Mouse (Mus musculus): Measurements from ENCODE around the gene Atad5. TPM values are rescaled to one million over a fixed set of nuclear protein-coding genes. Genes with fewer than 3 reads are reported as not detected.

Atad5 gene
- polyA plus RNA-seq, 1 experiment from 2014 or later = 5.3 TPM

DNA sequence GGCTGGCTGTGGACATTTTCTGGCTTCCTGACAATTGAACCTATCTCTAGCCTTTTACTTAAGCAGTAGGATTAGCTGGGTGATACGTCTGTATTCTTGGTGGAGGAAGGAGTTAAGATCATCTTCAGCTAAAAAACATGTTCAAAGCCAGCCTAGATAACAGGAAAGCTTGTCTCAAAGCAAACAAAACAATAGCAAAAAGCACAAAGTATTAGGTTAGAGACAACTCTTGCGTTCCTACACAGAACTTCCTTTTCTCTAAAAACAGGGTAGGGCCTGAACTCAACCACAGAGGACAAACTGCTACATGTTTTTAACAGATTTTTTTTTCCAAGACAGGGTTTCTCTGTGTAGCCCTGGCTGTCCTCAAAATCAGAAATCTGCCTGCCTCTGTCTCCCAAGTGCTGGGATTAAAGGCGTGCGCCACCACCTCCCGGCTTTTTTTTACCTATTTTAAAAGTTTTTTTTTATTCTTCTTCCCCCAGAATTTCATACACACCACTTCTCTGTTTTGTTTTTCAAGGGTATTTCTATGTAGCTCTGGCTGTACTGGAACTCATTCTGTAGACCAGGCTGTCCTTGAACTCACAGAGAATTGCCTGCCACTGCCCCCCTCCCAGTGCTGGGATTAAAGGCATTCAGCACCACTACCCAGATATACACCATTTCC lies 13.5 kb upstream of the Atad5 start:
- Histone ChIP-seq H3K9ac (ENCODE audit: low read length) (no peak overlapping the region), H3K4me3 (ENCODE audit: control insufficient read depth in 1 of 2, insufficient read depth in 1 of 2, low read depth in 1 of 2, low read length in 2 of 2) (no peak overlapping the region), H3K9me3 (ENCODE audit: control insufficient read depth, low read length) (no peaks in the 10 kb centered on the region), H3K27me3 (ENCODE audit: control insufficient read depth, insufficient read depth, low read length) (no peaks in the 10 kb centered on the region), H3K4me1 (ENCODE audit: control insufficient read depth in 2 of 2, insufficient read depth in 2 of 2, low read length in 2 of 2) (peaks cover 0 to 6% of the 10 kb centered on the region in 2 experiments; a peak in 1 of 4 replicates), H3K36me3 (ENCODE audit: control insufficient read depth, insufficient read depth, low read length) (peaks cover 10% of the 10 kb centered on the region), H3K4me2 (ENCODE audit: low read length) (no peak overlapping the region), H3K27ac (replicated peaks in 1 of 2; ENCODE audit: control insufficient read depth in 1 of 2, insufficient read depth in 1 of 2, low read depth in 2 of 2, low read length in 2 of 2) (no peak overlapping the region)
- whole genome bisulfite sequencing = 88% methylated on average over 5 of the region's 5 CpGs
- no peak for ATAC-seq (ENCODE audit: insufficient number of reproducible peaks, insufficient read depth, low FRiP score, low read depth)

- no peak overlapping the region for H3K27ac ChIP-seq (replicated peaks in 1 of 2; ENCODE audit: control insufficient read depth in 1 of 2, insufficient read depth in 1 of 2, low read depth in 2 of 2, low read length in 2 of 2)
- H3K36me3 ChIP-seq (ENCODE audit: control insufficient read depth, insufficient read depth, low read length) = peaks cover 10% of the 10 kb centered on the region
- no peaks in the 10 kb centered on the region for H3K9me3 ChIP-seq (ENCODE audit: control insufficient read depth, low read length)
- H3K27me3 ChIP-seq (ENCODE audit: control insufficient read depth, insufficient read depth, low read length) = no peaks in the 10 kb centered on the region
- H3K9ac ChIP-seq (ENCODE audit: low read length) = no peak overlapping the region
- H3K4me1 ChIP-seq (ENCODE audit: control insufficient read depth in 2 of 2, insufficient read depth in 2 of 2, low read length in 2 of 2) = peaks cover 6 to 13% of the 10 kb centered on the region in 2 experiments
- WGBS = 65% methylated on average over 13 of the region's 14 CpGs
- no peak overlapping the region for H3K4me2 ChIP-seq (ENCODE audit: low read length)
- no peak overlapping the region for H3K4me3 ChIP-seq (ENCODE audit: control insufficient read depth in 1 of 2, insufficient read depth in 1 of 2, low read depth in 1 of 2, low read length in 2 of 2)
- no peak for ATAC-seq (ENCODE audit: insufficient number of reproducible peaks, insufficient read depth, low FRiP score, low read depth)
Measured at GRCm38 (mm10) chr11:80077784-80078545, 11.2 kb upstream of the Atad5 start.

DNA sequence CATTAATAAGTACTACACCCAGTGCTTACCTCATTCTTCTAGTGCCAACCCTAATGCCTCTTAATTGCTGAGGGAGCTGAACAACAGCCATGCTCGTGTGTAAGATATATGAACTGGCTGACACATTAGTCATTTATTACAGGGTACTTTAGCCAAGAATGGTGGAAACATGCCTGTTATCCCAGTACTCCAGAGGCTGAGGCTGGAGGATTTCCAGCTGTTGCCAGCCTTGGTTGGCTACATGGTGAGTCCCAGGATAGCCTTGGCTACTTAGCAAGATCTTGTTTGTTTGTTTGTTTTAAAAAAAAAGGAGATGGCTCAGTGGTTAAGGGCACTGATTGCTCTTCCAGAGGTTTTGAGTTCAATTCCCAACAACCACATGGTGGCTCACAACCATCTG lies 10.4 kb upstream of the Atad5 start:
- H3K4me2 ChIP-seq (ENCODE audit: low read length) = no peak overlapping the region
- ATAC-seq (ENCODE audit: insufficient number of reproducible peaks, insufficient read depth, low FRiP score, low read depth) = no peak
- H3K27me3 ChIP-seq (ENCODE audit: control insufficient read depth, insufficient read depth, low read length) = no peaks in the 10 kb centered on the region
- H3K4me3 ChIP-seq (ENCODE audit: control insufficient read depth in 1 of 2, insufficient read depth in 1 of 2, low read depth in 1 of 2, low read length in 2 of 2) = no peak overlapping the region
- no peak overlapping the region for H3K9ac ChIP-seq (ENCODE audit: low read length)
- 52% methylated on average over 1 of the region's 1 CpGs for WGBS
- H3K27ac ChIP-seq (replicated peaks in 1 of 2; ENCODE audit: control insufficient read depth in 1 of 2, insufficient read depth in 1 of 2, low read depth in 2 of 2, low read length in 2 of 2) = no peak overlapping the region
- H3K4me1 ChIP-seq (ENCODE audit: control insufficient read depth in 2 of 2, insufficient read depth in 2 of 2, low read length in 2 of 2) = peaks cover 6 to 13% of the 10 kb centered on the region in 2 experiments
- H3K36me3 ChIP-seq (ENCODE audit: control insufficient read depth, insufficient read depth, low read length) = peaks cover 10% of the 10 kb centered on the region
- H3K9me3 ChIP-seq (ENCODE audit: control insufficient read depth, low read length) = no peaks in the 10 kb centered on the region

DNA sequence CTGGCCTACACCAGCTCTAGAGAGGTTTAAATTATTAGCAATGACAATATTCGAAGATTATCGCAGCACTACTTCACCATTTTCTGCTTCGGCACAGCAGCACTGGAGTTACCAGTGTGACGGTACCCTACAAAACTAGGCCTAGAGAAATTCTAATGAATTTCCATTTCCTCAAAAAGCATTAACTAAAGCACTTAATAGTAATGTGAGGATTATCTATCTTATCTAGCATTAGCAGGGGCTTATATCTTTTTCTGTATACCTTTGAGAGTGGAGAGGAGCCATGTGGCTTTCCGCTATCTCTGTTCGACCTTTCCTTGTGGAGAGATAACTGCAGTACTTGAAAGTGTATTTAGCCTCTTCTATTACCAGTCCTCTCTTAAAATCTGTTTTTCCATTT lies 9.4 kb upstream of the Atad5 start:
- no peaks in the 10 kb centered on the region for H3K9me3 ChIP-seq (ENCODE audit: control insufficient read depth, low read length)
- peaks cover 10% of the 10 kb centered on the region for H3K36me3 ChIP-seq (ENCODE audit: control insufficient read depth, insufficient read depth, low read length)
- H3K27me3 ChIP-seq (ENCODE audit: control insufficient read depth, insufficient read depth, low read length) = no peaks in the 10 kb centered on the region
- peak overlapping the region in 1 of 2 experiments; percentile 97; a peak in 2 of 4 replicates for H3K27ac ChIP-seq (replicated peaks in 1 of 2; ENCODE audit: control insufficient read depth in 1 of 2, insufficient read depth in 1 of 2, low read depth in 2 of 2, low read length in 2 of 2)
- peak overlapping the region; percentile 87 for H3K4me2 ChIP-seq (ENCODE audit: low read length)
- peaks cover 6 to 13% of the 10 kb centered on the region in 2 experiments for H3K4me1 ChIP-seq (ENCODE audit: control insufficient read depth in 2 of 2, insufficient read depth in 2 of 2, low read length in 2 of 2)
- H3K4me3 ChIP-seq (ENCODE audit: control insufficient read depth in 1 of 2, insufficient read depth in 1 of 2, low read depth in 1 of 2, low read length in 2 of 2) = peak overlapping the region; percentile 78 to 88; a peak in 3 of 4 replicates
- H3K9ac ChIP-seq (ENCODE audit: low read length) = peak overlapping the region; percentile 95
- 33% methylated on average over 6 of the region's 6 CpGs for WGBS
- ATAC-seq (ENCODE audit: insufficient number of reproducible peaks, insufficient read depth, low FRiP score, low read depth) = no peak

- Histone ChIP-seq H3K9ac (ENCODE audit: low read length) (peak overlapping the region; percentile 95), H3K27me3 (ENCODE audit: control insufficient read depth, insufficient read depth, low read length) (no peaks in the 10 kb centered on the region), H3K27ac (replicated peaks in 1 of 2; ENCODE audit: control insufficient read depth in 1 of 2, insufficient read depth in 1 of 2, low read depth in 2 of 2, low read length in 2 of 2) (peak overlapping the region; percentile 97), H3K4me1 (ENCODE audit: control insufficient read depth in 2 of 2, insufficient read depth in 2 of 2, low read length in 2 of 2) (peaks cover 6 to 13% of the 10 kb centered on the region in 2 experiments), H3K36me3 (ENCODE audit: control insufficient read depth, insufficient read depth, low read length) (peaks cover 10% of the 10 kb centered on the region), H3K4me2 (ENCODE audit: low read length) (peak overlapping the region; percentile 87), H3K4me3 (ENCODE audit: control insufficient read depth in 1 of 2, insufficient read depth in 1 of 2, low read depth in 1 of 2, low read length in 2 of 2) (peak overlapping the region; percentile 78 to 88), H3K9me3 (ENCODE audit: control insufficient read depth, low read length) (no peaks in the 10 kb centered on the region)
- under 1% methylated on average over 30 of the region's 32 CpGs for WGBS
- ATAC-seq (ENCODE audit: insufficient number of reproducible peaks, insufficient read depth, low FRiP score, low read depth) = peak; percentile 44
Measured at GRCm38 (mm10) chr11:80080381-80080825, 8.8 kb upstream of the Atad5 start.

GRCm38 (mm10) chr11:80080826-80081728 lies 8.1 kb upstream of the Atad5 start, which contains the start of gene Crlf3:
Gene Crlf3, minus strand, starts transcription at chr11:80080991.
- H3K9me3 ChIP-seq (ENCODE audit: control insufficient read depth, low read length) = no peaks in the 10 kb centered on the region
- no peaks in the 10 kb centered on the region for H3K27me3 ChIP-seq (ENCODE audit: control insufficient read depth, insufficient read depth, low read length)
- H3K36me3 ChIP-seq (ENCODE audit: control insufficient read depth, insufficient read depth, low read length) = peaks cover 10% of the 10 kb centered on the region
- H3K27ac ChIP-seq (replicated peaks in 1 of 2; ENCODE audit: control insufficient read depth in 1 of 2, insufficient read depth in 1 of 2, low read depth in 2 of 2, low read length in 2 of 2) = peak within 1 kb of the TSS; percentile 97
- peak within 1 kb of the TSS; percentile 78 to 88 for H3K4me3 ChIP-seq (ENCODE audit: control insufficient read depth in 1 of 2, insufficient read depth in 1 of 2, low read depth in 1 of 2, low read length in 2 of 2)
- peak; percentile 92 for ATAC-seq (ENCODE audit: insufficient number of reproducible peaks, insufficient read depth, low FRiP score, low read depth)
- peaks cover 6 to 13% of the 10 kb centered on the region in 2 experiments for H3K4me1 ChIP-seq (ENCODE audit: control insufficient read depth in 2 of 2, insufficient read depth in 2 of 2, low read length in 2 of 2)
- 3% methylated on average over 55 of the region's 55 CpGs for WGBS
- peak within 1 kb of the TSS; percentile 95 for H3K9ac ChIP-seq (ENCODE audit: low read length)
- H3K4me2 ChIP-seq (ENCODE audit: low read length) = peak within 1 kb of the TSS; percentile 87

DNA sequence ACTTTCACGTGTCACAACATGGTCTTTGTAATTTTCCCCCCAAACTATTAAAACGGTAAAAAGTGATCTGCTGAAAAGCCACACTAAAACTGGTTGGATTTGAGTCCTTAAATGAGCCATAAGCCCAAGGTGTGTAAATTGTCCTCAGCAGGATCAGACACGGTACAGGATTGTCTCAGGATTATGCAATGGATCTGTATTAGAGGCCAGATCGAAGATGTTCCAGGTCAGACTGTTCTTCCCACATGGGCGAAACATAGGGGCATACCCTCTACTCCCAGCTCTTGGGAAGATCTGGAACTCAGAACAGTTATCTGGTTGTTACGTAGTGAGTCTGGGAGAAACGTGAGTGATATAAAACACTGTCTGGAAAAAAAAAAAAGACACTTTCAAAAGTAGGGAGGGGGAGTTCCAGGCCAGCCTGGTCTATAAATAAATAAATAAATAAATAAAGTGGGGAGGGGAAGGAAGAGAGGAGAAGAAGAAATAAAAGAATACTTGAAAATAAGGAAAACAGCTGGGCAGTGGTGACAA lies 7.3 kb upstream of the Atad5 start:
- WGBS = 62% methylated on average over 7 of the region's 7 CpGs
- H3K9me3 ChIP-seq (ENCODE audit: control insufficient read depth, low read length) = no peaks in the 10 kb centered on the region
- H3K27ac ChIP-seq (replicated peaks in 1 of 2; ENCODE audit: control insufficient read depth in 1 of 2, insufficient read depth in 1 of 2, low read depth in 2 of 2, low read length in 2 of 2) = peak overlapping the region; percentile 97
- ATAC-seq (ENCODE audit: insufficient number of reproducible peaks, insufficient read depth, low FRiP score, low read depth) = no peak
- no peaks in the 10 kb centered on the region for H3K27me3 ChIP-seq (ENCODE audit: control insufficient read depth, insufficient read depth, low read length)
- H3K9ac ChIP-seq (ENCODE audit: low read length) = peak overlapping the region; percentile 95
- peaks cover 9% of the 10 kb centered on the region for H3K36me3 ChIP-seq (ENCODE audit: control insufficient read depth, insufficient read depth, low read length)
- peak overlapping the region; percentile 87 for H3K4me2 ChIP-seq (ENCODE audit: low read length)
- H3K4me3 ChIP-seq (ENCODE audit: control insufficient read depth in 1 of 2, insufficient read depth in 1 of 2, low read depth in 1 of 2, low read length in 2 of 2) = 0 out of 4 replicates have a peak overlapping the region, but pooled peaks of 1 of the 2 experiments have one; percentile 78
- H3K4me1 ChIP-seq (ENCODE audit: control insufficient read depth in 2 of 2, insufficient read depth in 2 of 2, low read length in 2 of 2) = peaks cover 6 to 13% of the 10 kb centered on the region in 2 experiments
